Mouse (Mus musculus): ENCODE measurements around the gene Nploc4.

Nploc4 gene

DNA sequence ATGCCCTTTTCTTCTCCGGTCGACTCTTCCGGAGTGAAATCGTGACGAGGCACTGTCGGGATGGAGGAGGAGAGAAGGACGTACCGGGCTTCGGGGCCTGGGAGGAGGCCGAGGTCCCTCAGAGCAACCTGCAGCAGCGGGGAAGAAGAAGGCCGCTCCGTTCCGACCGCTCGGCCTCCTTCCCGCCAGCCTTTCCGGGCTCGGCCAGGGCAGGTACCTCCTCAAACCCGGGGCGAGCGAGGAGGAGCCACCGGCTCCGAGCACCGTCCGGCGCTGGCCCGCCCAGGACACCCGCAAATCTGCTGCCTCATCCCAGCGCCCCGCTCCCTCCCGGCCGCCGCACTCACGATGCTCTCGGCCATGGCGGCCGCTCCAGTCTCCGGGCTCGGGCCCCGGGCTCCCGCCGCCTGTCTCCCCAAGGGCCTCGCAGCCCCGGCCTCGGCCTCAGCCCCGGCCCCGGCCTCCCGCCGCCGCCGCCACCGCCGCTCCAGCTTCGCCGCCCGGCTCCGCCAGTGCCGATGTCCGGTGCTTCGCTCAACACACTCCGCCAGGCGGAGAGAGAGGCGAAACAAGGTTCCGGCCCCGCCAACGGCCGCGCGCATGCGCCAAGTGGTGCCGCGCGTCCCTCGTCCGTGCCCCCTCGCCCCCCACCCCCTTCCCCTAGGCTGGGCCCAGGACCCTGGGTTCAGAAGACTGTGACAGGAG lies at the start of gene Nploc4:
Gene Nploc4 (minus strand): TSS at position 557 of the 705 bp plus-strand sequence.
- peak; percentile 99 for DNase-seq

DNA sequence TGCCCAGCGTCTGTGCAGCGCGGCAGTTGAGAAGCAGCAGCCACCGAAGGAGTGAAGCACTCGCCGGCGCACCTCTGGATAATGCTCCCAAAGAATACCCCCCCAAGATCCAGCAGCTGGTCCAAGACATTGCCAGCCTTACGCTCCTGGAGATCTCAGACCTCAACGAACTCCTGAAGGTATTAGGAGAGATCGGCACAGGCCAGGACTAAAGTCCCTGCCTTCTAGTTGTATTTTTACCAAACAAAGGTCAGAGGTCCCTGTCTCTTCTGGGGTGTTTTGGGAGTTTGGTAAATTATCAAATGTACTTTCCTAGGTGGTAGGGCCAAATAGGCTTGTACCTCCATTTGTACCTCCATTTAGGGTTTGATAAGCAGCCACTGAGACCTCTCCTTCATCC lies 47.7 kb upstream of the Nploc4 start:
- no peak for DNase-seq

DNA sequence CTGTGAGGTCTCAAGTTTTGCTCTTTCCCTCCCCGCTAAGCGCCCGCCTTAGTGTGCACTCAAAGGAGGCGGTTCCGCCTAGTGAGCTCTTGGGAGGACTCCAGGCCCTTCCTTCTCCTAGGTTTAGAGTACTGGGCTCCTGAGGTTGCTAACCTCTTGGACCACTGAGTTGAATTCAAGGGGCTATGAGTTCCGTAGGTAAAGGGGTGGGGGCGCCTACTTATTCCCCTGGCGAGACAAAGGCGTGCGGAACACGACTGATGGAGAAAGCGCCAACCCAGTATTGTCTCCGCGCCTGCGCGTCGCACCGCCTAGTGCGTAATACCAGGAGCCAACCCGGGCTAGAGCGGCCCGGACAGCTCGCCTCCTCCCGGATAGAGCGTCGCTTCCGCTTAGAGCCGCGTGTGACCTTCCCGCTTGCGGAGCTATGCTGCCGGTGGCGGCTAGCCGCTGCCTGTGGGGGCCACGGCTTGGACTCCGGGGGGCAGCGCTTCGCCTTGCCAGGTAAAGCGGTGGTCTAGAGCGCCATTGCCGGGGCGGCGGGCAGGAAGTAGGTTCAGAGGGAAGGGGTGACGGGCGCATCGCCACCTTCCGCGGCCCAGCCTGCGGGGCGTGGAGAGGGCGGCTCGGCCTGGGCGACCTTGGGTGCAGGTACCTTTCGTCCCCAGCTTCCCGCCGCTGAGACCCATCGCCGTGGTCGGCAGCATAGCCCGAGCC lies 46.9 kb upstream of the Nploc4 start, which contains the start of gene Mrpl12:
Gene Mrpl12 (plus strand): TSS at position 349 of the 717 bp plus-strand sequence.
- DNase-seq: peak; percentile 99

DNA sequence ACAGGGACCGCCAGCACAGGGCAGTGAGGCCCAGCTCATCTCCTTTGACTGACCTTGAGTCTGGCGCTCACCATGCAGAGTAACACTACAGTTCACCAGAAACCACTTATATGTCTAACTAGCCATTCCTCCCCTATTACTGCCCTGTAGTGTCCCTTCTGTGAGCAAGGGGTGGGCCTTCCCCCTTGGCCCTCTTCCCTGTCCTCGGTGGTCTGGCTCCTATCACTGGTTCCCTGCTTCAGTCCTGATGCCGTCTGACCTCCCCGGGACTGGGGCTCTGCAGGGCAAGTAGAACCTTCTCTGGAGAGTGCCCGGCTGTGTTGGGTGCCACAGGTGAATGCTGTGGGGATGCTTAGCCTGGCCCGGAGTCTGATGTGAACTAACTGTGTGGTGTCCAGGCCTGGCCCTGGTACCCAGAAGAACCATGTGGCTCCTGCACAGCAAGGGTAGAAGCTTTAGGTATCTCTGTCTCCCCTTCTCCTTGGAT lies 46.0 kb upstream of the Nploc4 start:
- DNase-seq: peak; percentile 93

DNA sequence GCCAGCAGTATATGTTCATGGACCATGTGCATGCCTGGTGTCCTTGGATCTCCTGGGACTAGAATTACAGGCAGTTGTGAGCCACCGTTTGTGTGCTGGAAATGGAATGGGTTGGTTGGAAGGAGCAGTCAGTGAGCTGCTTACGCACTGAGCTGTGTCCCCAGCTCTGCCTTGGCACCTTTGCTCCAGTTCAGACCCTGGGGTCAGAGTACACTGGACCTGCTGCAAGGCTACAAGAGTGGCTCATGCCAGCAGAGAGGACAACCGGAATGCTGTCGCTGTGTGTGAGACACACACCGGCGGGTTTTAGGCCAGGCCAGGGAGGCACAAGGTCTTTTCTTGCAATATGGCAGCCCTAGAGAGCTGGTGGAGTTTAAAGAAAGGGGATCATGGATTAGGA lies 34.5 kb upstream of the Nploc4 start:
- no peak for DNase-seq

DNA sequence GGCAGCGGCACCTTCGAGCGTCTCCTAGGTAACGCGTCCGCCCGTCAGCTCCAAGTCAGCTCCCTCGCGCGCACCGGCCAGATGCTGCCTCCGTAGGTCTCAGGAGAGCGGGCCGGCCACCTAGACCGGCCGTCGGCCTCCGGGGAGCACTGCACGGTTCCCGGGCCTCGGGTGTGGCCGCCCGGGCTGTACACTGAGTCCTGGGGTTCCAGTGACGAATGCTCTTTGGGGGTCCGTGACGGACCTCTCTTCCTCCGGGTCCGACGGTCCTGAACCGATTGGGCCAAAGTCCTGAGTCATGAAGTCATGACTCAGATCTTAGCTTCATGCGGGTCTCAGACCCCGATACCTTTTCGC lies 30.2 kb upstream of the Nploc4 start:
- no peak for DNase-seq

DNA sequence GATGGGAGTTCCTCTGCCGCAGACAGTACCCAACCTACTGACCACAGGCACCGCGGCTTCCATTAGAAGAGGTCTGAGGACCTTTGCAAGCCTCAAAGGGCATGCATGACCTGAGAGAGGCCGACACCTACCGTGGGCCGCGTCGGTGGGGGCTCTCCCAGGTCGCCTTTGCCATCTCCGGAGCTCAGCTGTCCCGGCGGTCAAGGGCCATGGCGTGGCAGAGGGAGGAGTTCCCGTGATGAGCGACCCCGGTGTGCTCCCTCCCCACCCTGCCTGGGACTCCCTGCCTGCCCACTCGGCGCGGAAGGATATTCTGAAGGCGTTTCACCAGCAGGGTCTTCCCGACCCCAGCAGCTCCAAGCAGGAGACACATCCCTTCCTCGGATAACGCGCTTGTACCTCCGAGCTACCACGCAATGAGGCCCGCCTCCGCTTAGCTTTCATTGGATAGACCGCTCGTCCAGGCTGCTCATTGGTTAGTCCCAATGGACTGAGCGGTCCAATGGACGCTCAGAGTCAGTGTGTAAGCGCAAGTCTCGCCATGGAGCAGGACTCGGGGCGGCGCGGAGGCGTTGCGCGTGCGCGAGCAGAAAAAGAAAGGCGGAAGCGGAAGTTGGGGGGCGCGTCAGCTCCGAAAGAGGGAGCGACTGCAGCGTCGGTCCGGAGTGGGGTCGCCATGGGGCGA lies 29.7 kb upstream of the Nploc4 start, which contains the start of gene Arl16:
Gene Arl16 (minus strand): TSS at position 557 of the 685 bp plus-strand sequence.
- DNase-seq: peak; percentile 100

DNA sequence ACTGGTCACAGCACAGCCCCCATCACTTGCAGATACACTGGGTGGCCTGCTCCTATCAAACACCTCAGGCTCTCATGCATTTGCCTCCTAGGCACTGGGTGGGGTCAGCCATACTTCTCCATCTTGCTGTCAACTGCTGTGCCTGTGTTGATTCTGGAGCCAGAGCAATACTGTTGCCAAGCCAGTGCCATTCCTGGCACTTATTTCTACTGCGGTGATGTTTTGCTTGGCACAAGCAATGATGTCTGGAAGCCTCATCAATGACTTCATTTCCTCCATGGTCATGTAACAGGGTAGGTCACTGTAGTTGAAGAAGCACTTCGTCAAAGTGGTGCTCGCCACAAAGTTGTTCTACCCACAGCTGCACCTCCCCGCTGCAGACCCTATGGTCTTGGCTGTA lies 28.0 kb upstream of the Nploc4 start:
- peak; percentile 93 for DNase-seq

DNA sequence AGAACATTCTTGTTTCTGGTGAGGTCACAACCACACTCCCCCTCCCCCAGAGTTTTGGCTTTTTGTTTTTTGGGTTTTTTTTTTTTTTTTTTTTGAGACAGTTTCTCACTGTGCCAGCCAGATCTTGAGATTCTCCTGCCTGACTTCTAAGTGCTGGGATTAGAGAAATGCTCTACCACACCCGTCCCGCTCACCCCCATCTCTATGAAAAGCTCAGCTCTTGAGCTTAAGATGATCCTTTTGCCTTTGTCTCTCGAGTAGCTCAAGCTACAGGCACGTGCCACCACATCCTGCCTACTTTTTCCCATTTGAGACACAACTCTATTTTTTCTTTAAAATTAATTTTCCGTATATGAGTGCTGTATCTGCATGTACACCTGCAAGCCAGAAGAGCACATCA lies 26.9 kb upstream of the Nploc4 start:
- no peak for DNase-seq

DNA sequence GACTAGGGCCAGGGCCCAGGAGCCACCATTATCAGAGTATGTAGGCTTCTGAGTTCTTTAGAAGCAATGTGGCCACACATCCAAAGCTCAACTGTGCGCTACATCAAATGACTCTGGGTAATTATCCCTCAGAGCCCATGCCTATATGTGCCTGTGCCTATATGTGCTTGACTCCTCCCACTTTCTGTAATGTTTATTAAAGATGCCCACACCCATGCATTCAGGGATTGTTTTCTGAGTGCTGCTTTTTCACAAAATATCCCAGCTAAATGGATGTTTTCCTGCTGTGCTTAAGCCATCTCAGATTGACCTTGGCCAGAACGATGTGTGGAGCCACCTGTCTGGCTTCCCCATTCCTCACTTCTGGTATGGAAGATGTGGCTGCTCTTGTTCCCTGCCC lies 26.0 kb upstream of the Nploc4 start:
- DNase-seq: no peak

DNA sequence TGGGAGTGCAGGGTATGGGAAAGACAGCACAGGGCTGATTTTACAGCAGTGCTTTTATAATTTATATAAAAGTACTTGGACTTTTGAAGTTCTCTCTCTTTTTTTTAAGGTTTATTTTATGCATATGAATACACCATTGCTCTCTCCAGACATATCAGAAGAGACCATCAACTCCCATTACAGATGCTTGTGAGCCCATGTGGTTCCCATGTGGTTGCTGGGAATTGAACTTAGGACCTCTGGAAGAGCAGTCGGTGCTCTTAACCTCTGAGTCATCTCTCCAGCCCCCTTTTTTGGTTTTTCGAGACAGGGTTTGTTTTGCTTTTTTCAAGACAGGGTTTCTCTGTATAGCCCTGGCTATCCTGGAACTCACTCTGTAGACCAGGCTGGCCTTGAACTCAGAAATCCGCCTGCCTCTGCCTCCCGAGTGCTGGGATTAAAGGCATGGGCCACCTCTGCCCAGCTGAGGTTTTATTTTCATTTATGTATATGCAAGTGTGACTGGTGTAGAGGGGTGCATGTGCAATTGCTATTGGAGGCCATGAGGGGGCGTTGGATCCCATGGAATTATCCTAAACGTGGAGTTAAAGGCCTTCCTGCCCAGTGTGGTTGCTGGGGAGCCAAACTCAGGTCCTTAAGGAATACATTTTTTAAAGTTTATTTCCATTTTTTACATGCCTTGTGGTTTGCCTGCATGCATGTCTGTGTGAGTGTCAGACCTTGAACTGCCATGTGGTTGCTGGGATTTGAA lies 21.5 kb upstream of the Nploc4 start:
- DNase-seq: no peak

DNA sequence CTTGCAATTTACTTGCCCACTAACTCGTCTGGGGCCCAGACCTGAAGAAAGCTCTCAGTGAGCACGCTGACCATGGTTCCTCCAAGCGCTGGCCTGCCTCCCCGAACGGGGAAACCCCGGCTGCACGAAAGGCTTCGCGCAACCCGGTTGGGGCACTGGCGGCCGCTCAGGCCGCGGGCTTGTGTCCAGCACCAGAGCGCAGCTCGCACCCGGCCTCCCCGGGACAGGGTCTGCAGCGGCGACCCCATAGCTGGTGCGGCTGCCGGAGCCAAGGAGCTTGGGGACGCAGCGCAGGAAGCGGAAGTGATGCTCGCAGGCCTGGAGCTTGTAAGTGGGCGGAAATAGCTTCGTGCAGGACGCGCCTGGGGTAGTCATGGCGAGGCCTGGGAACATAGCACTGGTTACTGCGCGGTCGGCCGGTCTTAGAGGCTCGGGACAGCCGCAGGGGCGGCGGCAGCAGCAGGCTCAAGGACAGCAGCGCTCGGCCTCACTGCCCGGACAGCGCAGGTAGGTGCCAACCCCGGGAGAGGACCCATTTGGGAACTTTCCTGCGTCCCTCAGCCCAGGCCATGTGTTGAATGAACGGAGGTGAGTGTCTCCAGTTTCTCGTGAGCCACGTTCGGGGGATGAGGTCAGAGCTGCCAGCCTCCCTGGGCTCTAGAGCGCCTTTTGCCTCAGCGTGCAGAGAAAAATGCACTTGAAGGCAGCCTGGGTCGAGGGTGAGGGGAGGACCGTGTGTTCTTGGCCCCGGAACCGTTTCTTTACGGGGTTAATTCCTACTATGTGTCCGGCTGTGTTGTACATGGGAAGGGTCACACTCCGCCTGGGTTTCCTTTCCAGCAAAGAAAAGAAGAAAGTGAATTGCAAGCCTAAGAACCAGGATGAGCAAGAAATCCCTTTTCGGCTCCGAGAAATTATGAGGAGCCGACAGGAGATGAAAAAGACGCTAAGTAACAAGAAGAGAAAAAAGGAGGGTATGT lies 20.6 kb upstream of the Nploc4 start, which contains the start of the genes Oxld1 and Ccdc137:
Gene Oxld1 (minus strand): TSS at position 297 of the 980 bp plus-strand sequence.
Gene Ccdc137 (plus strand): TSS at position 344 of the 980 bp plus-strand sequence.
- peak; percentile 99 for DNase-seq

DNA sequence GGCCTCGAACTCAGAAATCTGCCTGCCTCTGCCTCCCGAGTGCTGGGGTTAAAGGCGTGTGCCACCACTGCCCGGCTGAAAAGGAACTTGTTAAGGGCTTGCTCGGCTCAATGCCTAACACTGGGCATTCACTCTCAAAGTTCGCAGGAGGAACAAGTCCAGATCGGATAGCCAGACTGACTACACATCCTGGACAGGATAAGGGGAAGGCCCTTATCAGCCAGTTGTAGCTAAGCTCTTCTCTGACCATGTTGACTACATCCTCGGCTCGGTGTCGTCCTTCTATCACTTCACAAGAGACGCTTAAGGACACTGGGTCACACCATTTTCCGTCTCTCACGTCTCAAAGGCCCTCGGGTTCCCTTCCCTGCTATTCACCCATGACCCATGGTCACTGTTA lies 19.9 kb upstream of the Nploc4 start:
- no peak for DNase-seq

DNA sequence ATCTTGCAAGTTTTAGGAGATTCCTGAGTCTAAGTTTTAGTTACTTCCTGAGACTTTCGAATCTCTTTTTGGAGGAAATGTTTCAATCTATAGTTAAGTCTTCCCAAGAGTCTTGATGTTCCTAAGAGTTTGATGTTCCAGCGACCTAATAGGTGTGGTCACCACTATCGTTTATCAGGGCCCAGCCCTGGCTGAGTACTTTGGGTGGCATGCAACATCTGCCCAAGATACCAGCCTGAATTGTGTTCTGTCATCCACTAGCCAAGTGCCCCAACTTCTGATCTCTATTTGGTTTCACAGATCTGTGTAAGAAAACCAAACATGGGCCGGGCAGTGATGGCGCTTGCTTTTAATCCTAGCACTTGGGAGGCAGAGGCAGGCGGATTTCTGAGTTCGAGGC lies 17.9 kb upstream of the Nploc4 start:
- DNase-seq: no peak

DNA sequence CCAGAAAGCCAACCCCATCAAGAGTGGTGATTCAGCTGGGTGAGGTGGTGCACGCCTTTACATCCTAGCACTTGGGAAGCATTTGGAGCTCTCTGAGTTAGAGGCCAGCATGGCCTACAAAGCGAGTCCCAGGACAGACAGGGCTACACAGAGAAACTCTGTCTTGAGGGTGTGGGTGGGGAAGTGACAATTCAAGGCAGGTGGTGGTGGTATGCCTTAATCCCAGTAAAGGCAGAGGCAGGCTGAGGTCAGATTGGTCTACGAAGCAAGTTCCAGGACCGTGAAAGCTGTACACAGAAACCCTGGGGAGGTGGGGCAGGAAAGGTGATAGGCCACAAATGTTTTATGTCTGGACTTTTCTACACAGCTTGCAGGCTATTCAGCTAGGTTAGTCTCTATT lies 17.5 kb upstream of the Nploc4 start:
- no peak for DNase-seq

DNA sequence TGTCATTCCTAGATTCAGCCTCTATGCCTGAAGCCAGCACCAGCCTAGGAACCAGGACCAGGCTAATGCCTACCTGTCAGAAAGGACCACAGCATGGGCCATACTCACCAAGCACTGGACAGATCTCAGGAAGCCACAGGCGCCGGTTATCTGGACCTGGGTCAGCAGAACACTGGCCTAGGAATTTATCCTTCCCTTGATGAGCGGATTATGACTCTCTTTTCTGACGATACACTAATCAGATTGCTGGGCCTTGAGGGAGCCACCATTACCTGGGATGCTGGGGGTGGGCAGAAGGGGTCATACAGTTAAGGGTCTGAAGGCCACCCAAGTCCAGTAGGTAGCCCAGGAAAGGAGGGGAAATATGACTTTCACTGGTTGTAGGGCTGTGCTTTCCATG lies 15.8 kb upstream of the Nploc4 start, which contains the start of gene Pde6g:
Gene Pde6g (minus strand): TSS at position 195 of the 400 bp plus-strand sequence.
- no peak for DNase-seq

DNA sequence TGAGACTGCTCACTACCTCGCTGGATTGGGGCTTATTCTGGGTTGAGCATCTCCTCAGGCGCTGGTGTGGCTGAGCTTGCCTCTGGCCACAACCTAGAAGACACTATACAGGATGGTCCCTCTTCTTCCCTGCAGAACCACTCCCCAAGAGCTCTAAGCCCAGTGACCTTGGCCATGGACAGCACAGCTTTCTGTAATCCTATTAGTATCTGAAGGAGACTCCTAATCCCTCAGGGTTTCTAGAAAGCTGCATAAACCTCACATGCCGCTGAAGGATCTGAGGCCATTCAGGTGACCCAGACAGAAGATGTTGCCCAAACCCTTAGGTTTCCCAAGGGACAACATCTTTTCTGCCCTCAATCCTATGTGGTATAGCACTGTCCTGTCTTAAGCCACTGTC lies 14.7 kb upstream of the Nploc4 start:
- DNase-seq: no peak

DNA sequence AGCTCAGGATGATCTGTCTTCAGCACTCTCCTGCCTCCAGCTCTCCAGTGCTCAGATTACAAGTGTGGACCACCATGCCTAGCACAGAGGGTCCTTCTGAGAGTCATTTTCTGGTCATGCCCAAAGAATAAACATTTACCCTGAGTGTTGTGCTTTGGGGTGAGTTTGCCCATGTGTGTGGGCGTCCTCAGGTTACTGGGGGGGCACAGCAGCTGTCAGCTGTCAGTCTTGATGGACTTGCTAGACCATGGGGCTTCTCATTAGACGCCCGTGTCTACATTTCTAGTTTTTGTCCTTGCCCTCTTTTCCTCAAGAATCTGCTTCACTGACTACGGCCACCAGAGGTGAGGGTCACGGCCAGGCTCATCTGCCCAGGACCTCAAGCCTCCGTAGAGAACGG lies 9.7 kb upstream of the Nploc4 start:
- DNase-seq: no peak

DNA sequence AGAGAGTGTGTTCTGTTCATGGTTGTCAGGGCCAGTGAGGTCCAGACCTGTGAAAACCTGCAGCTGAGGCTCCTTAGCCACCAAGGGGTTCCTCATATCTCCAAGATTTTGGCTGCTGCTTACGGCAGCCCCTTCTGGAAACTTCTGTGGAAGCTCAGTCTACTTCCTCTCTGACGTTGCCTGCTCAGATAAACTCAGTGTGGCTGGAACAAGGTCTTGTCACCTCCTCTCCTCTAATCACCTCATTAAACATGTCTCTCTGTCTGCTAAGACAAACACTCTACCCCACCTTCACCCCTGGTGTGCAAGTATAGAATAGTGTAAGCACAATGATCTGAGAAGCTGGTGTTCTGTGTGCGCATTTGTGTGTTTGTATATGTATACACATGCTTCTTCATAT lies 8.0 kb upstream of the Nploc4 start:
- DNase-seq: no peak

DNA sequence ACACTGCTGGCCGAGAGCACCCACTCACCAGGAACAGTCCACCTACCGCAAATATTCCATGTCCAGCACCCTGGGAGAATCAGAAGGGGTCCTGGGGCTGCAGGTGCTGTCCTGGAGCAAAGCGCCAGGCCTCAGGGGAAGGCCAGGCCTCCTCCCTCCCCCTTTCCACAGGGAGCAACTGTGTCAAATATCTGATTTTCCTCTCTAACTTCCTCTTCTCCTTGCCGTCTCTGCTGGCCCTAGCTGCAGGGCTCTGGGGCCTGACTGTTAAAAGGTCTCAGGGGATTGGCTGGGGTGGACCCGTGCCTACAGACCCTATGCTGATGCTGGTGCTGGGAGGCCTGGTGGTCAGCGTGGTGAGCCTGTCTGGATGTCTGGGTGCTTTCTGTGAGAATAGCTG lies 6.6 kb upstream of the Nploc4 start:
- no peak for DNase-seq

DNA sequence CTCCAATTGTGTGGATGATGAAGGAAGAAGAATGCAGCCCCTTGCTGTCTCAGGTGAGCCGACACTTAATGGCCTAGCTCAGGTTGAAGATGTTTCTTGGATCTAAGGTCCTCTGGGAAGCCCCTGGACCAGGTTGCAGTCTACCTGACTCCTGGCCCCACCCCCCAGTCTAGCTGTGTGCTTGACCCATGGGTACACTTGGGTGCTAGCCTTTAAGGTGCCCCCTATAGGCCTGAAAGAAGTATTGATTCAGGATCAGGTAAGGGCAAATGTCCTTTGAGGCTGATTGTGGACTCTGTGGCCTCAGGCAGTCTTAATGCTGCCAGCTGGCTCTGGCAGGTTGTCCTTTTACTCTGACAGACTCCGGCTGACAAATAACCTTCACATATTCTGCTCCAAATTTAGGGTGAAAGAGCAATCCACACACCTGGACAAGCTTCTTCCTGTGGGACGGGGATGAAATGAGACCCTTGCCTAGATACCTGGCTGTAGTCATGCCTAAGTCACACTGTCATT lies 5.3 kb upstream of the Nploc4 start:
- peak; percentile 87 for DNase-seq

Measured in heart, adult 11 months (tissue).